Mouse (Mus musculus): ENCODE measurements at regions not wholly inside any gene's neighbourhood (a gene's known extent, or its start where the extent isn't known, plus 50 kb on each side); places are given as distances from the start of the nearest gene placed in this dataset.

DNA sequence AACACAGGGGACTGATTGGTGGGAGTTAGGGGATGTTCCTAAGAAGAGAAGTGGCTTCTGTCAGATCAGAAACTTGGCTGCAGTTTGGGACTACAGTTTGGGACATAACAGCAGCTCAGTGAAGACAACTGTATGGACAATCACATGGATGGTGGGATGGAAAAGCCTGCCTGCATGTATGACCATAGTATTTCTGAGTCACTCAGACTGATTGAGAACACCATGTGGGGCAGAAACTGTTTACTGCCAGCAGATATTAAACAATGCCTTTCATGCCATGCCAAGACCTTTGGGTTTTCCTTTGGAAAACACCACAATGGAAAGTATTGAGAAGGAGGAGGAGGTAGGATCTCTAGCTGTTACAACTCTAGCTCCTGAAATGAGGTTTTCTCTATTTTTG, 635.0 kb downstream of the Inhba start:
- TF ChIP-seq CTCF (IDR thresholded peaks at IDR 0.05; ENCODE audit: borderline replicate concordance, insufficient read depth, low read length) (no peak), POLR2A (IDR thresholded peaks at IDR 0.05; ENCODE audit: low read depth, low read length) (no peak)
